Comparison of ENCODE assay signal across 31 mouse cellular contexts in genomic region chr12:70640186-70640585, GRCm38 (mm10).
"Had no signal": no experiment of that assay in that cellular context is flagged by ENCODE, and none has a peak within 500 bp of the region (broad histone marks: within the 10 kb centered on the region; RNA-seq: fewer than 3 reads in every experiment).

No protein-coding gene starts in this region.

- ATAC-seq: liver, embryonic 12.5 days; liver, postnatal 0 days; lung, postnatal 0 days; midbrain, embryonic 13.5 days; midbrain, embryonic 15.5 days; midbrain, embryonic 16.5 days had no signal

- DNase-seq: left cerebral cortex, postnatal 4 days; liver; liver, embryonic 13.5 days; liver, postnatal 0 days; lung, adult 18-20 months; lung, adult 2 months; lung, embryonic 14.5 days; lung, postnatal 10 days; lung, postnatal 14 days; lung, postnatal 36 days; lung, postnatal 4 days; midbrain, embryonic 14.5 days had no signal

- H3K9me3 ChIP-seq: limb, embryonic 10.5 days; limb, embryonic 12.5 days; limb, embryonic 13.5 days; limb, embryonic 15.5 days; liver, embryonic 12.5 days; liver, embryonic 13.5 days; liver, embryonic 15.5 days; lung, embryonic 15.5 days; megakaryocyte, embryonic 14.5 days; midbrain, embryonic 10.5 days; midbrain, embryonic 12.5 days; midbrain, embryonic 13.5 days; midbrain, embryonic 15.5 days had no signal

- H3K4me3 ChIP-seq: left cerebral cortex, adult 2 months; limb, embryonic 10.5 days; limb, embryonic 12.5 days; limb, embryonic 13.5 days; limb, embryonic 15.5 days; liver, embryonic 12.5 days; liver, embryonic 13.5 days; liver, embryonic 15.5 days; lung, embryonic 15.5 days; megakaryocyte, embryonic 14.5 days; midbrain, embryonic 10.5 days; midbrain, embryonic 12.5 days; midbrain, embryonic 13.5 days; midbrain, embryonic 15.5 days; myocyte had no signal

- H3K4me1 ChIP-seq: liver, embryonic 12.5 days; liver, embryonic 13.5 days; liver, embryonic 15.5 days; lung, embryonic 15.5 days; midbrain, embryonic 10.5 days; midbrain, embryonic 12.5 days; midbrain, embryonic 13.5 days; midbrain, embryonic 15.5 days had no signal

- H3K27me3 ChIP-seq: limb, embryonic 12.5 days; limb, embryonic 13.5 days; limb, embryonic 15.5 days; liver, embryonic 12.5 days; liver, embryonic 13.5 days; liver, embryonic 15.5 days; lung, embryonic 15.5 days; midbrain, embryonic 12.5 days; midbrain, embryonic 13.5 days; midbrain, embryonic 15.5 days had no signal

- H3K27ac ChIP-seq: left cerebral cortex, adult 2 months; limb, embryonic 10.5 days; limb, embryonic 12.5 days; limb, embryonic 13.5 days; limb, embryonic 15.5 days; liver, embryonic 12.5 days; liver, embryonic 13.5 days; liver, embryonic 14.5 days; liver, embryonic 15.5 days; lung, embryonic 15.5 days; macrophage; midbrain, embryonic 10.5 days; midbrain, embryonic 12.5 days; midbrain, embryonic 13.5 days; midbrain, embryonic 15.5 days had no signal

- H3K9ac ChIP-seq: limb, embryonic 12.5 days; limb, embryonic 13.5 days; limb, embryonic 15.5 days; liver, embryonic 12.5 days; liver, embryonic 13.5 days; liver, embryonic 14.5 days; liver, embryonic 15.5 days; liver, postnatal 0 days; lung, embryonic 14.5 days; lung, embryonic 15.5 days; midbrain, embryonic 12.5 days; midbrain, embryonic 13.5 days; midbrain, embryonic 15.5 days had no signal

- H3K36me3 ChIP-seq: limb, embryonic 10.5 days; limb, embryonic 12.5 days; limb, embryonic 13.5 days; limb, embryonic 15.5 days; liver, embryonic 12.5 days; liver, embryonic 13.5 days; liver, embryonic 15.5 days; lung, embryonic 15.5 days; midbrain, embryonic 10.5 days; midbrain, embryonic 12.5 days; midbrain, embryonic 13.5 days; midbrain, embryonic 15.5 days had no signal

- H3K4me2 ChIP-seq: limb, embryonic 12.5 days; limb, embryonic 13.5 days; limb, embryonic 15.5 days; liver, embryonic 11.5 days; liver, embryonic 12.5 days; liver, embryonic 13.5 days; liver, embryonic 15.5 days; lung, embryonic 14.5 days; lung, embryonic 15.5 days; midbrain, embryonic 12.5 days; midbrain, embryonic 13.5 days; midbrain, embryonic 15.5 days had no signal
